Mouse (Mus musculus) embryonic facial prominence, embryonic 13.5 days (tissue): Measurements from ENCODE around the gene Serpinb8. TPM values are rescaled to one million over a fixed set of nuclear protein-coding genes. Genes with fewer than 3 reads are reported as not detected.

ENCODE experiments used
- ATAC-seq: fragments of 200-750 bp; cut with Nextera tagmentation; 2 replicates; pipeline ENCODE4 v1.8.0; 2017; ENCODE audit warnings: low read depth; ENCODE audit not compliant: insufficient number of reproducible peaks, insufficient read depth, low FRiP score, low TSS enrichment
- H3K27ac ChIP-seq: fragments of 300-500 bp; sonication (generic); 2 replicates; pipeline ENCODE4 v1.5.1; 2015; ENCODE audit warnings: moderate library complexity, mild to moderate bottlenecking, inconsistent platforms
- H3K27me3 ChIP-seq: fragments of 300-500 bp; sonication (generic); 2 replicates; pipeline ENCODE4 v1.6.1; 2015; ENCODE audit warnings: mild to moderate bottlenecking, inconsistent platforms
- H3K36me3 ChIP-seq: fragments of 300-500 bp; sonication (generic); 2 replicates; pipeline ENCODE4 v1.6.1; 2015; ENCODE audit warnings: mild to moderate bottlenecking, inconsistent platforms
- H3K4me1 ChIP-seq: fragments of 300-500 bp; sonication (generic); 2 replicates; pipeline ENCODE4 v1.6.1; 2015; ENCODE audit warnings: inconsistent platforms
- H3K4me2 ChIP-seq: fragments of 300-500 bp; sonication (generic); 2 replicates; pipeline ENCODE4 v1.6.1; 2015; ENCODE audit warnings: moderate library complexity, mild to moderate bottlenecking, inconsistent platforms
- H3K4me3 ChIP-seq: fragments of 300-500 bp; sonication (generic); 2 replicates; pipeline ENCODE4 v1.5.1; 2015; ENCODE audit warnings: mild to moderate bottlenecking, inconsistent platforms
- H3K9ac ChIP-seq: fragments of 300-500 bp; sonication (generic); 2 replicates; pipeline ENCODE4 v1.6.1; 2015; ENCODE audit warnings: mild to moderate bottlenecking, inconsistent platforms
- H3K9me3 ChIP-seq: fragments of 300-500 bp; sonication (generic); 2 replicates; pipeline ENCODE4 v1.6.1; 2016; ENCODE audit warnings: inconsistent platforms
- WGBS: fragments of 180-500 bp; shearing (Covaris S2); methylation state at CpG from one replicate; pipeline ENCODE4 v1.1.7; 2015; ENCODE audit warnings: mixed read lengths; 5-methylcytosine and 5-hydroxymethylcytosine counted together
- polyA plus RNA-seq: library from polyadenylated mRNA; unstranded; fragments of >200 nt; fragmentation: Nextera tagmentation; extraction: Ambion mirVana; gene quantifications from 2 replicates; pipeline ENCODE4 v1.2.1, GENCODE M21; 2015

Gene Serpinb8
- polyA plus RNA-seq = 3.5 and 3.6 TPM in 2 replicates

DNA sequence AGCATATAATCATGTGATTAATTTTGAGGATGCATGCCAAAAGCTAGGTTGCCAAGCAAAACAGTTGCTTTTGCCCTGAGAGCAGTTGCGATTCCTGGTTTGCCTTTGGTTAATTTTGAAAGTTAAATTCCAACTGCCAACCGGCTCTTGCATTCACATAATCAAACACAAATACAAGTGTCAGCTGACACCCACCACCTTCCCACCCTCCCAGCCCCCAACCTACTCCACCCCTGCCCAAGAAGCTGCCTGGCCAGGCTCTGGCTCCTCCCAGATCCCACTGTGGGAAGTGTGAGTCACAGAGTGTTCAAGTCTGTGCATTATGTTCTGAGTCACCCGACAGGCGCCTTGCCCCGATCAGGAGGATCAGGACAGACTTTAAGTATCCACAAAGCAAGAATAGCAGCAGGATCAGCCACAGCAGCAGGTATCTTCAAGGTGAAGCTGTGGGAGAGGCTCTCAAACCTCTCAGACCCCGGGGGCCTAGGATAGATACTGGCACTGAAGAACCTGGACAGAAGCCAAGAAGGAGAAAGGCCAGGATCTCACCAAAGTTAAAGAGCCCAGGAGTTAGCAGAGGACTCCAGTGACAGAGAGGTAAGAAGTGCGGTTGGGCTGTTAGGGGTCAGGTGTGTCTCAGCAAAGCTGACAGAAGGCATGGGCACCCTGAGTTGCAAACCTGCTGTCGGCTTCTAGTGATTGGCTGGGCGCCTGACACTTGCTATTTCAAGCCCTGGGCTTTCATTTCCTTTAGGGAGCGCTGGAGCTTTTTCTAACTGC lies at the start of gene Serpinb8:
Serpinb8 (plus strand) TSS at position 316 of the 780 bp plus-strand sequence.
- Histone ChIP-seq H3K9me3 (no peaks in the 10 kb centered on the region), H3K36me3 (no peaks in the 10 kb centered on the region), H3K9ac (no peak within 1 kb of the TSS), H3K4me1 (peaks cover 9% of the 10 kb centered on the region), H3K4me3 (0 out of 2 replicates have a peak within 1 kb of the TSS, but pooled peaks have one; percentile 8), H3K4me2 (peak within 1 kb of the TSS; percentile 41), H3K27ac (0 out of 2 replicates have a peak within 1 kb of the TSS, but pooled peaks have one; percentile 48), H3K27me3 (no peaks in the 10 kb centered on the region)
- peak; percentile 85 for ATAC-seq
- WGBS = 42% methylated on average over 10 of the region's 10 CpGs

DNA sequence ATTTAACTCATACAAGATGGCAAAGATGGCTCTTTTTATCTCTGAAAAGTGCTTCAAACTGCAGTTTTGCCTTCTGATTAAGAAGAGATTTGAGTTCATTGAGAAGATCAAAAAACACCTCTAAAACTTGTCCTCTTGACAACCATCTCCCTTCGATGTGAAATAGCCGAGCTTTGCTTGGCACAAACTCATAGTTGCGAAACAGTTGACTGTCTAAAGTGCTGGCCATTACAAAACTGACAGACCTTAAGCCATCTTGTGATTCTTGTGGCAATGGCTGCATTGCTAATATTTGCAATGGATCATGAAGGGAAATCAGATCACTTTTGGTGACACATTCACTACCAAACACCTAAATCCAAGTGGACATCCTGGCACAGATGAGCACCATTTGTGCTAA lies 30.3 kb upstream of the Serpinb8 start:
- Histone ChIP-seq H3K4me3 (no peak overlapping the region), H3K27ac (no peak overlapping the region), H3K9me3 (no peaks in the 10 kb centered on the region), H3K36me3 (no peaks in the 10 kb centered on the region), H3K27me3 (no peaks in the 10 kb centered on the region), H3K4me1 (no peaks in the 10 kb centered on the region), H3K9ac (no peak overlapping the region), H3K4me2 (no peak overlapping the region)
- WGBS = 88% methylated on average over 3 of the region's 3 CpGs
- ATAC-seq = no peak

DNA sequence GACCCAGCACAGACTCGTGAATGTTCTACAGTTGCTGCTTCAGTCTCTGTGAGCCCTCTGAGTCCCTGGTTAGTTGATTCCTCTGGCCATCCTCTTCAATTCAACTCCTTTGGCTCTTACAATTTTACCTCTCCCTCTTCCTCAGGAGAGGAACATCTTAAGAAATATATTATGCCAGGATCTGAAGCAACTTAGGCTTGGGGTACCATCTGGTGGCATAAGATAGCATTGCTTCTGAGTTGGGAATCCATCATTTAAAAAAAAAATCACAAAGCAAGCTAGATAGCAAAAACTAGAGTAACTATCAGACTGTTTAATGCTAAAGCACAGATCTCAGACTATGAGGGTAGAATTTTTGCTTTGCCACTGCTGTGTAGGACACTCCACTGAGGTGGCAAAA lies 27.7 kb upstream of the Serpinb8 start:
- no peak for ATAC-seq
- Histone ChIP-seq H3K4me1 (no peaks in the 10 kb centered on the region), H3K4me3 (no peak overlapping the region), H3K9me3 (no peaks in the 10 kb centered on the region), H3K27ac (no peak overlapping the region), H3K36me3 (no peaks in the 10 kb centered on the region), H3K9ac (no peak overlapping the region), H3K4me2 (no peak overlapping the region), H3K27me3 (no peaks in the 10 kb centered on the region)
- 67% methylated on average over 1 of the region's 1 CpGs for WGBS

DNA sequence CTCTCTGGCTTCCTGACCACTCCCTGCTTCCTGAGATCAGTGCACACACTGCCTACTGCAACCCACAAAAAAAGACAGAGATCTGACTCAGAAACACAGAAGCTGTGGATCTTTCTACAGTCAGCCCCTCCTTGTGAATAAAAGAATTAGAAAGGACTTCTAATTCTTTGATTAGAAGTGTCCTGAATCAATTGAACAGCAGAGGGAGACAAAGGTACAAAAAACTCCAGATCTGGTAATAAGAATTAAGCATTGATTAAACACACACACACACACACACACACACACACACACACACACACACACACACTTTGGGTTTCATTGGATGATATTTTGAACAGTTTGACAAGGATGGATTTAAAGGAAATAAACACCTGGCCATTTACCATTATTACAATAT lies 24.2 kb upstream of the Serpinb8 start:
- Histone ChIP-seq H3K4me3 (no peak overlapping the region), H3K9ac (no peak overlapping the region), H3K27me3 (no peaks in the 10 kb centered on the region), H3K27ac (no peak overlapping the region), H3K9me3 (no peaks in the 10 kb centered on the region), H3K4me1 (no peaks in the 10 kb centered on the region), H3K36me3 (no peaks in the 10 kb centered on the region), H3K4me2 (no peak overlapping the region)
- no peak for ATAC-seq

DNA sequence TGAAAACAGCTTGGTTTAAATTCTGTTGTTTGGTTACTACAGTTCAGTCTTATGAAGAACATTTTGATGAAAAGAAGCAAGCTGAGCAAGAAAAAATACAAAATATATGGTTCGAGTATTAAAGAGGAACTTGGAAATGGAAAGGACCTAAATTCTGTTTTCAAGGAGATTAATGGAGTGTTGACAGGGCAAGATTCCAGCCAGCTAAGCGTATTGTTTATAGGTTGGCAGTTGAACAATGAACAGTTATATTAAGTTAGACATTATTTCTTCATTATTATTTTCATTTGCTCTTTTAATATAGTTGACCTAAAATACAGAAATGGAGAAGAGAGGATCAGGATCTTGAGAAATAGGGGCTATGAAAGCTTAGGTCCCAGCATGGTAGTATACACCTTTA lies 13.7 kb upstream of the Serpinb8 start:
- no peak for ATAC-seq
- Histone ChIP-seq H3K9me3 (no peaks in the 10 kb centered on the region), H3K27me3 (no peaks in the 10 kb centered on the region), H3K36me3 (no peaks in the 10 kb centered on the region), H3K4me3 (no peak overlapping the region), H3K4me1 (no peaks in the 10 kb centered on the region), H3K4me2 (no peak overlapping the region), H3K27ac (no peak overlapping the region), H3K9ac (no peak overlapping the region)
- 84% methylated on average over 2 of the region's 2 CpGs for WGBS

DNA sequence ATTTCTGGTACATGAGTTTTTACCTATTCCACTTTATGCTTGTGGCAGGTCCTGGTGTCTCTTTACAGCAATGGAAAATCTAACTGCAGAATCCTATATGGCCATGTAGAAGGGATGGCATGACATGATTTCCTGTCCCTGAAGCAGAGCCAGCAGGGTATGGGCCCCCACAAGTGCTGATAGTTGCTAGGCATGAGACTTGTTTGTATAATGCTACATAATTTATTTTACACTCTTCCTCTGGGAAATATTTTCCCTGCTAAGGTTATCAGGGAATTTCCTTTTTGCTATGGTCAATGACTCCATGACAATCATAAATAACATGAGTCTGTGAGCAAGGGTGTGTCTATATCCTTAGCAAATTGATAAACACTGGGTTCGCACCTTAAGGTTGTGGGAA lies 12.3 kb upstream of the Serpinb8 start:
- Histone ChIP-seq H3K4me3 (no peak overlapping the region), H3K27me3 (no peaks in the 10 kb centered on the region), H3K27ac (no peak overlapping the region), H3K4me1 (no peaks in the 10 kb centered on the region), H3K36me3 (no peaks in the 10 kb centered on the region), H3K4me2 (no peak overlapping the region), H3K9me3 (no peaks in the 10 kb centered on the region), H3K9ac (no peak overlapping the region)
- WGBS = 89% methylated on average over 1 of the region's 1 CpGs
- ATAC-seq = no peak

DNA sequence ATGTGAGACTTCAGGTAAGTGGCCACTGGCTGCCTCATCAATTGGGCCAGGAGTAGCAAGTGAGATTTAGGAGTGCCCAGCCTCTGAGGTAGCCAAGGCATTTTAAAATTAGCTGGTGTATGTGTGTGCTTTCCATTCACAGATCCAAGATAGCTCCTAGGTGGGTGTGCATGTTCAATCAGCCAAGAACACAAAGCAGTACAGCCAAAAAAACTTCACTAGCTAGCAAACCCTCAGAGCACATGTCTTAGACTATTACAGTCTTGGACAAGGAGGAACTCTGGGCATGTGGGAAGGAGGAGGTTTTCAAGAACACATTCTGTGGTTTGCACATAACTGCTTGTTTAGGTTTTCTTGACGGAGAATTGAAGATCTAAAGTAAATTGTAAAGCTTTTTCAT lies 8.6 kb upstream of the Serpinb8 start:
- Histone ChIP-seq H3K4me1 (no peaks in the 10 kb centered on the region), H3K9ac (no peak overlapping the region), H3K4me2 (no peak overlapping the region), H3K27ac (no peak overlapping the region), H3K27me3 (no peaks in the 10 kb centered on the region), H3K9me3 (no peaks in the 10 kb centered on the region), H3K36me3 (no peaks in the 10 kb centered on the region), H3K4me3 (no peak overlapping the region)
- ATAC-seq = no peak
- WGBS = 71% methylated on average over 1 of the region's 1 CpGs

DNA sequence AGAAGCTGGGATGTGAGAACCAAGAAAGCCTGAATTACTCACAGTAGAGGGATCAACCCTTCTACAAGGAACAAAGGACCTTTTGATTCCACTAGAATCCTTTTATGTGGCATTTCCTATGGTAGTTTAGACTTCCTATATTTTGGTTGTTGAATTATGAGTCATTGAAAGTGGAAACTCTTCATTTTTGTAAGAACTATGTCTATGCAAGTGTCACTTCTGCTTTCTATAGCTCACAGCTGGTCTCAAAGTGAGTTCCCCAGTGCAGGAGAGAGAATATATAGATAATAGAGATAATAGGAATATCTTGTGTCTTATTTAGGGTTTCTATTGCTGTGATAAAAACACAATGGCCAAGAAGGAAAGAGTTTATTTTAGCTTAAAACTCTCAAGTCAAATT lies 6.9 kb upstream of the Serpinb8 start:
- H3K9ac ChIP-seq = no peak overlapping the region
- no peaks in the 10 kb centered on the region for H3K9me3 ChIP-seq
- no peaks in the 10 kb centered on the region for H3K4me1 ChIP-seq
- no peak overlapping the region for H3K4me2 ChIP-seq
- no peak for ATAC-seq
- no peaks in the 10 kb centered on the region for H3K27me3 ChIP-seq
- H3K27ac ChIP-seq = no peak overlapping the region
- H3K36me3 ChIP-seq = no peaks in the 10 kb centered on the region
- H3K4me3 ChIP-seq = no peak overlapping the region

DNA sequence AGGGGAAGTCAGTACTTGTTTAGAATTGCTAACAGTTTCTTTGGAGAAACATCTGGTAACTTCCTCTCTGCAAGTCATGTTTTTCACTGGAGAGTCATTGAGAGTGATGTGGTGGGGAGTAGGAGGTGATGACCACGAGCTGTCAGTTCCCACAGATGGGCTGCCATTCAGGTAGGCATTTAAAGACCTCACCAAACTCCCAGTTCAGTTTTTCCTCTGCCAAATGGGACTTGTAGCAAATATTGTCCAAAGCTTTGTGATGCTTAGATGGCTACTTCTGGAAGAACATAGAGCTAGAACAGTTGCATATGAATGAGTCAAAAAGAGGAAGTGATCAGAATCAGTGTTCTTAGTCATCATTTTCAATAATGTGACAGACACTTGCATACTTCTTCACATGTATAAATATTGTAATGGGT lies 5.8 kb upstream of the Serpinb8 start:
- Histone ChIP-seq H3K4me3 (no peak overlapping the region), H3K9ac (no peak overlapping the region), H3K9me3 (no peaks in the 10 kb centered on the region), H3K27ac (no peak overlapping the region), H3K36me3 (no peaks in the 10 kb centered on the region), H3K27me3 (no peaks in the 10 kb centered on the region), H3K4me1 (no peaks in the 10 kb centered on the region), H3K4me2 (no peak overlapping the region)
- no peak for ATAC-seq
- 41% methylated on average over 1 of the region's 1 CpGs for WGBS

DNA sequence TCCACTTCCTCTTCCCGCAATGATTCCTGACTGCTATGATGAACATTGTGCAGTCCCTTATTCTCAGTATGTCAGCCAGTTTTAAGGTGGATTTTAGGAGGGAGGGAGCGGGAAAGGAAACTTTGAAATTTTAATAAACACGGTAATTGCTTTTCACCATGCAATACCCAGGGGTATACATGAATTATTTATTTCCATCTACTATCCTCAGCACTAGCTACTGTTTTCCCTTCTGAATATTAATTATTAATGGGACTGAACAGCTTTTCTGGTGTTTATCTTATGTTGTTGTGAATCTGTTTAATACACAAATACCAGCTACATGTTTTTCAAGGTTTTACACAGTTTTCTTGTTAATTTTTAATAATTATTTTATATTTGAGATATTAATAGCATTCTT lies 4.9 kb upstream of the Serpinb8 start:
- ATAC-seq = no peak
- Histone ChIP-seq H3K4me2 (no peak overlapping the region), H3K36me3 (no peaks in the 10 kb centered on the region), H3K4me3 (no peak overlapping the region), H3K9ac (no peak overlapping the region), H3K9me3 (no peaks in the 10 kb centered on the region), H3K4me1 (peaks cover 5% of the 10 kb centered on the region), H3K27ac (no peak overlapping the region), H3K27me3 (no peaks in the 10 kb centered on the region)
- 87% methylated on average over 3 of the region's 3 CpGs for WGBS

DNA sequence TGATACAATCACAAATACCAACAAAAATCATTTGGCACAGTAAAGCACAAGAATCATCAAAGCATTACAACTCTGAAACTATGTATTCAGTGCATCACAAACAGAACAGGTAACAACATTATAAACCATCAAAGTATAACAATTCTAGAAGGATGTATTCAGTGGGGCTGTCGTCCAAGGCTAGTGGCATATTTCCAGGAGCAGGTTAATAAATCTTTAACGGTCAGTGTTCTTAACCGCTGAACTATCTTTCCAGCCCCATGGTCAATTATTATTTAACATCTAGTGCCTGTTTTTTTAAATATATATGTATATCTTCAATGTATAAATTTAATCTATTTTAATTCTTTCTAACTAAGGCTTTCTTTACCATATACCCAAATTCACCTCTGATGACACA lies 3.6 kb upstream of the Serpinb8 start:
- no peak for ATAC-seq
- Histone ChIP-seq H3K4me3 (no peak overlapping the region), H3K9me3 (no peaks in the 10 kb centered on the region), H3K9ac (no peak overlapping the region), H3K27me3 (no peaks in the 10 kb centered on the region), H3K27ac (no peak overlapping the region), H3K4me1 (peaks cover 9% of the 10 kb centered on the region), H3K4me2 (no peak overlapping the region), H3K36me3 (no peaks in the 10 kb centered on the region)
- 91% methylated on average over 3 of the region's 3 CpGs for WGBS

DNA sequence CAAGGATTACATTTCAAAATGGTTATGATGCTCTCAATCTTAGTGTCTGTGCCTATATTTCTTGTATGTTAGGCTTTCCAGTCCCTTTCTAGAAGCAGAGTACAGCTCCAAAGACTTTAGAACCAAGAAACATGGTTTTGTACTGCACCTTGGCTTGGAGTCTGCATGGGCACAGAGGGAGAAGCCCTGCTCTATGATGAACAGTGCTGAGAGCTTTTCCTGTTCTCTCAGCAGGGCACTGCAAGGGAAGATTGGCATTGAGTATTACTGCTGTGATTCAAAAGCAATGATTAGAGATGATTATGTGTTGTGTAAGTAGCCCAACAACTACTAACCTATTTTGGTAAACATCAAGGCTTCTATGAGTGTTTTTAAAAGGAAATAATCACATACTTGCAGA lies 1.6 kb upstream of the Serpinb8 start:
- no peak overlapping the region for H3K27ac ChIP-seq
- H3K9ac ChIP-seq = no peak overlapping the region
- no peaks in the 10 kb centered on the region for H3K36me3 ChIP-seq
- ATAC-seq = no peak
- no peak overlapping the region for H3K4me2 ChIP-seq
- H3K4me3 ChIP-seq = no peak overlapping the region
- no peaks in the 10 kb centered on the region for H3K9me3 ChIP-seq
- H3K27me3 ChIP-seq = no peaks in the 10 kb centered on the region
- H3K4me1 ChIP-seq = peaks cover 9% of the 10 kb centered on the region
